Mouse (Mus musculus) CD8-positive naive resting alpha-beta T cell, adult 2 months (primary cell): Measurements from ENCODE around the gene Elane.
A peak's percentile ranks its signal among the peaks of the same experiment; 100 is the strongest.
"Not testable (repeated sequence)": the region's sequence is repeated elsewhere in the genome, so short reads cannot be mapped to it uniquely, and the experiment has no call there.

ENCODE experiments used
- DNase-seq, 2 experiments: peaks; one replicate each; pipeline ENCODE4 v3.0.0; 2022; ENCODE audit warnings: low read depth in 2 of 2, low spot score in 2 of 2

Elane gene

DNA sequence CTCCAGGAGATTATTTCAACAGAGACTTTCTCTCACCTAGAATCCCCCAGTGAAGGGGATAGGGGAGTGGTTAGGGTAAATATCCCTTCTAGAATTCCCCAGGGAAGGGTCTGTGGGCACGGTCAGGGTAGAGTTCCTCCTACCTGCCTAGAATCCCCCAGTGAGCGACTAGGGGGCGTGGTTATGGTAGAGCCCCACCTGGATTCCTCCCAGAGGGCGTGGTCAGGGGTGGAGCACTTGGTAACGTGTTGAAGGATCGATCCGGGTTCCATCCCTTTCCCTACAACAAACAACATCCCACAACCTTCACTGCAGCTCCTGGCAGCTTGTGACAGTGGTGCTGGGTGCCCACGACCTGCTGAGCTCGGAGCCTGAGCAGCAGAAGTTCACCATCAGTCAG lies 5.3 kb upstream of the Elane start:
- DNase-seq = no peak

- no peak for DNase-seq
These were observed 4.1 kb upstream of the Elane start for GRCm38 (mm10) chr10:79881981-79882380.

DNA sequence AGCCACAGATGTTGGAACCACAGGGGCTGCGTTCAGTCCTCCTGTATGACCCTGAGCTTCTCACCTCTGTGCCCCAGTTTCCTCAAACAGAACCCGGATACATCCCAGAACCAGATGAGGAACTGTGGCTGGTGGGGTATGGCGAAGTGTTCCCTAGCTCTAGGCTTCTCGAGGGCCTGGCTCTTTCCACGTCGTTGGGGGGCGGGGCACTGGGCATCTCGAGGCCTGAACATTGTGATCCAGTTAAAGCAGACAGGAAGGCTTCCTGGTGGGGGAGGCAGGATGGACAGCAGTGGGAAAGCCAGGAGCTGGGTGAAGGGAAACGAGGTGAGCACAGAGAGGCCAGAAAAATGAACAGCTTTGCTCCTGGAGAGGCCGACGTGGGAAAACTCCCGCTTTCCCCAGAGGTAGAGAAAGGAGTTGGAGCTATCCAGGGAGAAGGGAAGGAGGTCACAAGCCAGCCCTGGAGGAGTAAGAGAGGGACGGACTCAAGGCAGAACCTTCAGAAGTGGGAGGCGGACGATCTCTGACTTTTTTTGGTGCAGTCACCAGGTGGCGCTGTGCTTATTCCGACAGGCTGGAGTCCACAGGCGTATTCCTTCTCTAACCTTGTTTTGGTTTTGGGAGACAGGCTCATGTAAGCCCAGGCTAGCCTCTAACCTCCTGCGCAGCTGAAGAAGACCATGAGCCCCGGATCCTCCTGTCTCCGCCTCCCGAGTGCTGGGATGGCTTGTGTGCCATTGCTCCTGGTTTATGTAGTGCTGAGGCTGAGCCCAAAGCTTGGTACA lies 2.6 kb upstream of the Elane start:
- peak; percentile 61 to 73 for DNase-seq

GRCm38 (mm10) chr10:79884446-79884845 lies 1.6 kb upstream of the Elane start:
- DNase-seq = no peak

DNA sequence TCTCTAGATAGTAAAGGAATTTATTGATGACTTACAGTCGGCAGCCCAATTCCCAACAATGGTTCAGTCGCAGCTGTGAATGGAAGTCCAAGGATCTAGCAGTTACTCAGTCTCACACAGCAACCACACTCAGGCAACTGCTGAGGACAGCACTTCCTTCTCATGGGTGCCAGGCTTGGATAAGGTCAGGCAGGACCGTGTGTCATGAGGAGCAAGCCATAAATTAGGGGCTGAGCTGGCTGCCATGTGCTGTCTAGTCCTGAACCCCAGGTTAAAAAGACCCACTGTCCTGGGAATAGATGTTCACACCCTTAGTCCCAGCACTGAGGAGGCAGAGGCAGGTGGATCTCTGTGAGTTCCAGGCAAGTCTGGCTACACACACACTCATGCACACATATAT lies 1.1 kb upstream of the Elane start:
- not testable (repeated sequence) for DNase-seq

DNA sequence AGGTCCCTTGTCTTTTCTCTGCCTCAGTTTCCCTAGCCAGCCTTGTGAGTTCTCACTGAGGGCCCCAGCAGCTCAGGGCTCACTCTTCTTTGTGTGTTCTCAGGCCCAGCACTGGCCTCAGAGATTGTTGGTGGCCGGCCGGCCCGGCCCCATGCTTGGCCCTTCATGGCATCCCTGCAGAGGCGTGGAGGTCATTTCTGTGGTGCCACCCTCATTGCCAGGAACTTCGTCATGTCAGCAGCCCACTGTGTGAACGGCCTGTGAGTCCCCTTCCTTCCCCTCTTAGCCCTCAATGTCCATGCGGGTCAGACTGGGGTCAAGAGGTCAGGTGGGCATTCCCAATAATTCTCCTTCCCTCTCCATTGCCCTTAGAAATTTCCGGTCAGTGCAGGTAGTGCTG lies 564 bp downstream of the Elane start:
- DNase-seq = no peak

DNA sequence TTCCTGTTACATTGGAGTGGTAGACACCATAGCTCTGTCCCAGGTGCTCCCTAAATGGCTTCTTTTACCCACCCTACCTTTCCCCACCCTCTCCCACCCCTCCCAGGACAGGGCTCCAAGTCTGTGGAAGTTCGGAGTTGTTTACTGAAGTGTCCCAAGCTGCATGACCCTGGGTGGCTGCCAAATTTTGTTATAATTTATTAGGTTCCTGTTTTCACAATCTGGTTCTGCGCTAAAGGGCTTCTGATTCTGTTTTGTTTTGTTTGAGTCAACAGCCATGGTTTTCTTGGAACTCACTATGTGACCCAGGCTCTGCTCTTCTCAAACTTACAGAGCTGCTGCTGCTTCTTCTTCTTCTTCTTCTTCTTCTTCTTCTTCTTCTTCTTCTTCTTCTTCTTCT lies 3.3 kb downstream of the Elane start:
- no peak for DNase-seq

DNA sequence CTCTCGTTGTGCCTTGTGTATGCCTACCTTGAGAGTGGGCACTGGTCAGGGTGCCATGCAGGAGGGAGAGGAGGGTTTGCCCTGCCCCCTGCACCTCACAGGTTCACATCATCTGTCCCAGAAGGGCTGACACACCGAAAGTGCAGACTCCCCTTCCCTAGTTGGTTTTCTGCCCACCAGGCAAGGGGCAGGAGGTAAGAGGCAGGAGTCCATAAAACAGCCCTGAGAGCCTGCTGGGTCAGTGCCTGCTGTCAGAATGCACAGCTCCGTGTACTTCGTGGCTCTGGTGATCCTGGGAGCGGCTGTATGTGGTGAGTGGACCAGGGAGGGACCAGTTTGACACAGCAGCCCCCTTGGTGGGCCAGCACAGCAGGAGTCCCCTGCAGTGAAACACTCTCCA lies 4.6 kb downstream of the Elane start, which contains the start of gene Cfd:
Gene Cfd, plus strand, starts transcription at position 184 of the 400 bp plus-strand sequence.
- DNase-seq = no peak

DNA sequence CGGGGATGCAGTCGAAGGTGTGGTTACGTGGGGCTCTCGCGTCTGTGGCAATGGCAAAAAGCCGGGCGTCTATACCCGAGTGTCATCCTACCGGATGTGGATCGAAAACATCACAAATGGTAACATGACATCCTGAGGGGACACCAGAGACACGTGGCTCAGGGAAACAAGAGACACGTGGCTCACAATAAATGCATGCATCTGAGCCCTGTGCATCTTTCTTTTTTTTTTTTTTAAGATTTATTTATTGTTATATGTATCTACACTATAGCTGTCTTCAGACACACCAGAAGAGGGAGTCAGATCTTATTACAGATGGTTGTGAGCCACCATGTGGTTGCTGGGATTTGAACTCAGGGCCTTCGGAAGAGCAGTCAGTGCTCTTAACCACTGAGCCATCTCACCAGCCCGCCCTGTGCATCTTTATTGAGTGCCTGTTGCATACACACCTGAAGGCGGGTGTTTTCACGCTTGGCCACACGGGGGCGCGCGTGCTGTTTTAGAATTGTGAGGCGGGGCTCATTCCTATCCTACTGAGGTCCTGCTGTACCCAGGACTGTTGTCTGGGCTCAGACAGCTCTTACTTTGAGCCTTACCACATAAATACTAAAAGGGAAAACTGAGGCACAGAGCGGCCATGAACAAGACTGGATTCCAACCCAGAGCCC lies 6.5 kb downstream of the Elane start:
- peak; percentile 80 to 81 for DNase-seq

GRCm38 (mm10) chr10:79896306-79896705 lies 10.3 kb downstream of the Elane start:
- no peak for DNase-seq

DNA sequence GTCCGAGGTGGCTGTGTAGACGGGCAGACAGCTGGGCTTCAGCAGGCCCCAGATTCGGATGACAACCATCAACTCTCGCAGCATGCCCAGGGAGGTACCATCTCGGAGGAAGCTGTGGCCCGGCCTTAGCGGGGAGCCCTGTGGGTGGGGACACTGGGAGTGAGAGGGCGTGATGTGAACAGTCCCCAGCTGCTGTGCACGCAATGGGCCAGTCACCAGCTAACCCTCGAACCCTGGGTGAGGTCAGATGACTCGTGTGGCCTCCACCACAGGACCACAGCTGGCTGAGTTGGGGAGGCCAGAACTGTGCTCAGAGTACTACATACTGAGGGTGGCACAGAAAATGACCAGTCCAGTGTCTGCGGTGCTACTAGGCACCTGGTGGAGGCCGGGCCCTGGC lies 10.8 kb downstream of the Elane start:
- no peak for DNase-seq

DNA sequence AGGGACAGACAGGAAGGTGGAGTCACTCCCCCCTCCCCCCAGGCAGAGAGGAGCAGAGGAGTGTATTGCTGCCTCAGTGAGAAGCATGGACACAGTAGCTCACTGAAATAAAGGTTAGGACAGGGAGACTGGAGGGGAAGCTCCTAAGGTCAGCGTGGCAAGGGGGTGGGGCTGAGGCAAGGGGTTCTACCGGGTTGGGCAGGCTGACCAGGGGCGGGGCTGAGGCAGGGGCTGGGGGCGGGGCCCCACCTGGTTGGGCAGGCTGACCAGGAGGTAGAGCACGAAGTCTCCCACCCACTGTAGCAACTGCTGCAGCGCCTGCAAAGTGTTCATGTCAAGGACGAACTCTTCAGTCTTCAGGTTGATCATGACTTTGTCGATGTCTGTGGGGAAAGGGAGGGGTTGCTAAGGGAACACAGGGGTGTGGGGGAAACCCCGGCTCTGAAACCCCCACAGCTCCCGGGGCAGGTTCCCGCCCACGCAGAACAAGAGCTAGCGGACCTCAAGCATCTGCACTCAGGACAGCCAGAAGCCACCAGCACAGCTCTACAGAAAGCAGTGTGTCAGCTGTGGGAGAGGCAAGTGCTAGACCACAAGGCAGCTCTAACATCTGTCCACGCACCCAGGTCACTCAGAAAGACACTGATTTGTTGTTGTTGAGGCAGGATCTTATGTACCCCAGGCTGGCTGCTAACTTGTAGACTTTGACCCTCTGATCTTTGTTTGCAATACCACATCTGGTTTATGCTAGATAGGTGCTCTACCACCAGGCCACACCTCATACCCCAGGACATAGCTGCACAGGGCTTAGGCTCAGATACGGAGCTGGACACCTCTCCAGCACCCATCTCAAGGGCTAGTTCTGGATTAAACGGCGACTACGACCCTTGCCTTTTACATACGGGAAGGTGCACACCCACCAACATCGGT lies 11.5 kb downstream of the Elane start:
- no peak for DNase-seq

DNA sequence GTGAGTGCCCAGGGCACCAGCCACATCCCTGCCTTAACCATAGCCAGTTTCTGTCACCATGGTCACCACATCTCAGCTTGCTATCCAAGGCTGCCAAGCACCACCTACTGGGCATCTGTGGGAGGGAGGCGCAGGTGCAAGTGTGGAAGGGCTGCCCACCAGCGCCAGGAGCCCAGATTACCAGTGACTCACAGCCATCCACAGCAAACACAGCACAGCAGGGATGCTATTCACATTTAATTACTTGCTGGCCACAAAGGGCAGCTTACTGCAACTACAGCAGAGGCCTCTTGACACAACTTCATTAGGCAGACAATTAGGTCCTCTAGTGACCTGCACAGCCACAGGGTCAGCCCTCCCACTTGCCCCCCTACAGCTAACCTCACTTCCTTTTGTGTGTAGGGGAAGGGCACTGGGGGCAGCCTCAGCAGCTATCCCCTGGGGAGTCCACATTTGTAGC lies 14.9 kb downstream of the Elane start:
- no peak for DNase-seq

GRCm38 (mm10) chr10:79906712-79907111 lies 20.7 kb downstream of the Elane start:
- DNase-seq = no peak

GRCm38 (mm10) chr10:79907415-79907814 lies 21.4 kb downstream of the Elane start:
- DNase-seq = no peak

- DNase-seq = peak; percentile 97 to 99
These were observed 22.4 kb downstream of the Elane start, which contains the start of gene Med16 for GRCm38 (mm10) chr10:79908167-79909091. Med16 (minus strand) TSS chr10:79908923.

GRCm38 (mm10) chr10:79909092-79909922 lies 23.3 kb downstream of the Elane start:
- DNase-seq = peak; percentile 37 to 54

- DNase-seq = no peak
These were observed 24.5 kb downstream of the Elane start, which contains the start of gene Gm26602 for GRCm38 (mm10) chr10:79910556-79910955. Gm26602 (plus strand) TSS chr10:79910856.

DNA sequence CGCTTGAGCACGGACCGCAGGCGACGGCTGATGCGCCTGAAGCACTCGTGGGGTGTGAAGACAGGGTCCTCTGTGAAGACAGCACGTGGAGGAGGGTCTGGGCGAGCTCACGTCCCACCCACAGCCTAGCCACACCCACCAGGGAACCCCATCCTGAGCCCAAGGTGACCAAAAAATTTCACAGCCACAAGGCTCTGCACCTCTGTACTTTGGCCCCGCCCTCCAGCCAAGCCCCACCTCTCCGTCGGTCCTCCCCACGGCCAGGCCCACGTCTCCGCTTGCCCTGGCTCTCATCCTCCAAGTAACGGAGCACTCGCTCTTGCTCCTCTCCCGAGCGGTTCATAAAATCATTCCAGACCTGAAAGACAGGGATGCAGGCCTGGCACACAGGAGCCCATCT lies 26.4 kb downstream of the Elane start:
- DNase-seq = no peak
